Comparison of ENCODE assay signal across 13 mouse cellular contexts in genomic region chr4:109136475-109137125, GRCm38 (mm10).
DNase-seq lines count a peak whose midpoint lies in the region; ATAC-seq and TF ChIP-seq lines count a peak whose summit lies in the region.
"Had no signal": no experiment of that assay in that cellular context is flagged by ENCODE, and none has a peak within 500 bp of the region (broad histone marks: within the 10 kb centered on the region; RNA-seq: fewer than 3 reads in every experiment).

No protein-coding gene starts in this region.

- no peak overlapping the region for H3K4me2 ChIP-seq in lung, embryonic 16.5 days (ENCODE audit: low read depth, low read length)
- H3K4me2 ChIP-seq in heart, embryonic 11.5 days = no peak overlapping the region
- H3K4me2 ChIP-seq in forebrain, postnatal 0 days (ENCODE audit: low read depth) = no peak overlapping the region
- H3K4me2 ChIP-seq: hindbrain, embryonic 15.5 days had no signal

- ATAC-seq in lung, embryonic 16.5 days (ENCODE audit: low read depth) = peak; percentile 47; the same call in 1 of the 2 replicates
- ATAC-seq in heart, embryonic 11.5 days (replicated peaks; ENCODE audit: insufficient number of reproducible peaks, low FRiP score, low TSS enrichment) = no peak
- no peak for ATAC-seq in forebrain, postnatal 0 days

- no peak for DNase-seq in lung, postnatal 10 days
- DNase-seq in naive thymus-derived CD4-positive, alpha-beta T cell, adult 2 months (ENCODE audit: low read depth) = peak; percentile 77
- peak; percentile 61 for DNase-seq in thymus, postnatal 4 days
- no peak for DNase-seq in right cerebral cortex, postnatal 25 days
- no peak for DNase-seq in forebrain, postnatal 0 days
- DNase-seq: cerebellum, adult 18-20 months; kidney, postnatal 10 days had no signal

- H3K27ac ChIP-seq in lung, embryonic 16.5 days (ENCODE audit: low read length) = no peak overlapping the region
- H3K27ac ChIP-seq in bone marrow macrophage, adult 2 months (ENCODE audit: insufficient read depth, low read depth, low read length) = peak overlapping the region; percentile 24
- no peak overlapping the region for H3K27ac ChIP-seq in heart, embryonic 11.5 days (ENCODE audit: low read depth, low read length)
- no peak overlapping the region for H3K27ac ChIP-seq in forebrain, postnatal 0 days (ENCODE audit: low read depth, low read length)
- H3K27ac ChIP-seq: heart, embryonic 10.5 days; hindbrain, embryonic 15.5 days had no signal

- H3K4me3 ChIP-seq in lung, embryonic 16.5 days (ENCODE audit: low read length) = no peak overlapping the region
- H3K4me3 ChIP-seq in bone marrow macrophage, adult 2 months (ENCODE audit: insufficient read depth, low read length) = no peak overlapping the region
- H3K4me3 ChIP-seq in heart, embryonic 11.5 days (ENCODE audit: low read depth, low read length) = no peak overlapping the region
- H3K4me3 ChIP-seq in forebrain, postnatal 0 days (ENCODE audit: low read depth, low read length) = no peak overlapping the region
- H3K4me3 ChIP-seq: heart, embryonic 10.5 days; hindbrain, embryonic 15.5 days had no signal

- no peaks in the 10 kb centered on the region for H3K36me3 ChIP-seq in lung, embryonic 16.5 days (ENCODE audit: control insufficient read depth, insufficient read depth, low read length)
- no peaks in the 10 kb centered on the region for H3K36me3 ChIP-seq in heart, embryonic 11.5 days (ENCODE audit: control insufficient read depth, insufficient read depth, low read length)
- H3K36me3 ChIP-seq in forebrain, postnatal 0 days (ENCODE audit: insufficient read depth) = no peaks in the 10 kb centered on the region
- H3K36me3 ChIP-seq: heart, embryonic 10.5 days had no signal

- H3K9ac ChIP-seq in lung, embryonic 16.5 days (ENCODE audit: low read length) = no peak overlapping the region
- H3K9ac ChIP-seq in heart, embryonic 11.5 days (ENCODE audit: low read depth, low read length) = no peak overlapping the region
- H3K9ac ChIP-seq in forebrain, postnatal 0 days = no peak overlapping the region
- H3K9ac ChIP-seq: hindbrain, embryonic 15.5 days had no signal

- no peaks in the 10 kb centered on the region for H3K27me3 ChIP-seq in lung, embryonic 16.5 days (ENCODE audit: control insufficient read depth, insufficient read depth, low read depth, low read length)
- H3K27me3 ChIP-seq in heart, embryonic 11.5 days (ENCODE audit: control insufficient read depth, insufficient read depth, low read length) = no peaks in the 10 kb centered on the region
- no peaks in the 10 kb centered on the region for H3K27me3 ChIP-seq in forebrain, postnatal 0 days (ENCODE audit: insufficient read depth, low read length)
- H3K27me3 ChIP-seq: hindbrain, embryonic 15.5 days had no signal

- WGBS in lung, embryonic 16.5 days = 61% methylated on average over 7 of the region's 7 CpGs
- 82% methylated on average over 7 of the region's 7 CpGs for WGBS in heart, embryonic 11.5 days (ENCODE audit: insufficient replicate concordance)
- WGBS in forebrain, postnatal 0 days = 87% methylated on average over 7 of the region's 7 CpGs

- no peak for TF ChIP-seq CTCF in bone marrow macrophage, adult 2 months (IDR thresholded peaks at IDR 0.05; ENCODE audit: low read depth, low read length)
- TF ChIP-seq CTCF in forebrain, postnatal 0 days (IDR thresholded peaks at IDR 0.05; ENCODE audit: low read depth) = no peak

- no peaks in the 10 kb centered on the region for H3K4me1 ChIP-seq in lung, embryonic 16.5 days (replicated peaks; ENCODE audit: control insufficient read depth, insufficient read depth, low read length)
- H3K4me1 ChIP-seq in bone marrow macrophage, adult 2 months (ENCODE audit: control insufficient read depth, insufficient read depth, low read length) = peaks cover 26% of the 10 kb centered on the region
- H3K4me1 ChIP-seq in heart, embryonic 11.5 days (ENCODE audit: control insufficient read depth, insufficient read depth, low read length) = peaks cover 3% of the 10 kb centered on the region; the same call in 1 of the 2 replicates
- H3K4me1 ChIP-seq in forebrain, postnatal 0 days (ENCODE audit: insufficient read depth) = no peaks in the 10 kb centered on the region
- H3K4me1 ChIP-seq: hindbrain, embryonic 15.5 days had no signal

- no peaks in the 10 kb centered on the region for H3K9me3 ChIP-seq in lung, embryonic 16.5 days (ENCODE audit: control insufficient read depth, low read length)
- H3K9me3 ChIP-seq in heart, embryonic 11.5 days (replicated peaks; ENCODE audit: control insufficient read depth, low read length) = no peaks in the 10 kb centered on the region
- H3K9me3 ChIP-seq in forebrain, postnatal 0 days (ENCODE audit: low read length) = no peaks in the 10 kb centered on the region
- H3K9me3 ChIP-seq: G1E; heart, embryonic 10.5 days; hindbrain, embryonic 15.5 days had no signal

- TF ChIP-seq POLR2A in bone marrow macrophage, adult 2 months (IDR thresholded peaks at IDR 0.05; ENCODE audit: borderline replicate concordance, low read depth, low read length) = no peak

Comparison
In these comparisons a context has a peak if more than half of its experiments do, and no peak if none do; other contexts are left out.
1. DNase-seq: peak in naive thymus-derived CD4-positive, alpha-beta T cell, adult 2 months (single experiment) and thymus, postnatal 4 days (single experiment); none in lung, postnatal 10 days (single experiment), right cerebral cortex, postnatal 25 days (single experiment) and forebrain, postnatal 0 days (single experiment).